Mouse (Mus musculus): Measurements from ENCODE around the gene Nek5.
A peak's percentile ranks its signal among the peaks of the same experiment; 100 is the strongest.

Nek5 gene

GRCm38 (mm10) chr8:22089226-22089625 is 35.6 kb downstream of the Nek5 start:
- no peak for DNase-seq (ENCODE audit: low spot score)

GRCm38 (mm10) chr8:22079313-22080007 is 45.4 kb downstream of the Nek5 start:
- DNase-seq (ENCODE audit: low spot score): no peak

GRCm38 (mm10) chr8:22061126-22061525 is 63.7 kb downstream of the Nek5 start:
- DNase-seq (ENCODE audit: low spot score): no peak

GRCm38 (mm10) chr8:22060446-22060889 is 64.4 kb downstream of the Nek5 start, which contains the start of gene Alg11:
TSS of gene Alg11 (plus strand) at chr8:22060721.
- DNase-seq (ENCODE audit: low spot score): peak; percentile 99

- DNase-seq (ENCODE audit: low spot score): no peak
Observed at GRCm38 (mm10) chr8:22059821-22060445, 64.9 kb downstream of the Nek5 start, which contains the start of gene Atp7b. TSS of gene Atp7b (minus strand) at chr8:22060305.

GRCm38 (mm10) chr8:22059153-22059738 is 65.6 kb downstream of the Nek5 start:
- DNase-seq (ENCODE audit: low spot score): no peak

GRCm38 (mm10) chr8:22058368-22058767 is 66.5 kb downstream of the Nek5 start:
- DNase-seq (ENCODE audit: low spot score): no peak

- DNase-seq (ENCODE audit: low spot score): no peak
Observed at GRCm38 (mm10) chr8:22056850-22057249, 68.0 kb downstream of the Nek5 start.

GRCm38 (mm10) chr8:22055492-22055877 is 69.4 kb downstream of the Nek5 start:
- no peak for DNase-seq (ENCODE audit: low spot score)

- no peak for DNase-seq (ENCODE audit: low spot score)
Observed at GRCm38 (mm10) chr8:22054674-22055491, 70.0 kb downstream of the Nek5 start.

- DNase-seq (ENCODE audit: low spot score): no peak
Observed at GRCm38 (mm10) chr8:22047699-22048464, 77.0 kb downstream of the Nek5 start.

GRCm38 (mm10) chr8:22043706-22044105 is 81.1 kb downstream of the Nek5 start:
- DNase-seq (ENCODE audit: low spot score): no peak

GRCm38 (mm10) chr8:22042515-22042914 is 82.3 kb downstream of the Nek5 start:
- no peak for DNase-seq (ENCODE audit: low spot score)

- no peak for DNase-seq (ENCODE audit: low spot score)
Observed at GRCm38 (mm10) chr8:22040153-22040509, 84.7 kb downstream of the Nek5 start.

GRCm38 (mm10) chr8:22039468-22040152 is 85.2 kb downstream of the Nek5 start:
- no peak for DNase-seq (ENCODE audit: low spot score)

GRCm38 (mm10) chr8:22037022-22037421 is 87.8 kb downstream of the Nek5 start:
- no peak for DNase-seq (ENCODE audit: low spot score)

GRCm38 (mm10) chr8:22036137-22036536 is 88.7 kb downstream of the Nek5 start:
- no peak for DNase-seq (ENCODE audit: low spot score)

GRCm38 (mm10) chr8:22030990-22031389 is 93.9 kb downstream of the Nek5 start:
- DNase-seq (ENCODE audit: low spot score): no peak

- DNase-seq (ENCODE audit: low spot score): no peak
Observed at GRCm38 (mm10) chr8:22028973-22029372, 95.9 kb downstream of the Nek5 start.

- DNase-seq (ENCODE audit: low spot score): no peak
Observed at GRCm38 (mm10) chr8:22025241-22025640, 99.6 kb downstream of the Nek5 start.
